Mouse (Mus musculus) erythroblast, embryonic 14.5 days (primary cell): Measurements from ENCODE around the gene Pla2g1b.

ENCODE experiments used
- GATA1 ChIP-seq: IDR thresholded peaks from 2 replicates; pipeline ENCODE4 v1.6.1; 2012; ENCODE audit warnings: low read length, inconsistent platforms, mixed read lengths
- TAL1 ChIP-seq: IDR thresholded peaks from 3 replicates; pipeline ENCODE4 v1.6.1; 2012; ENCODE audit warnings: low read length, inconsistent platforms, mixed read lengths

GRCm38 (mm10) chr5:115438667-115439066, 27.4 kb upstream of the Pla2g1b start:
- TF ChIP-seq GATA1 (no peak), TAL1 (no peak)
